Mouse (Mus musculus) C2C12 (cell line): ENCODE measurements at regions not wholly inside any gene's neighbourhood (a gene's known extent, or its start where the extent isn't known, plus 50 kb on each side); places are given as distances from the start of the nearest gene placed in this dataset.

Source experiments
- H3K27me3 ChIP-seq: one replicate; pipeline ENCODE4 v1.6.1; 2011; ENCODE audit not compliant: control insufficient read depth, insufficient read depth, insufficient read length
- H3K36me3 ChIP-seq: one replicate; pipeline ENCODE4 v1.6.1; 2011; ENCODE audit not compliant: control insufficient read depth, insufficient read depth
- H3K4me3 ChIP-seq: one replicate; pipeline ENCODE4 v1.5.1; 2011; ENCODE audit warnings: mild to moderate bottlenecking, control low read depth; ENCODE audit not compliant: poor library complexity, insufficient read depth, severe bottlenecking
- H3K79me2 ChIP-seq: one replicate; pipeline ENCODE4 v1.6.1; 2011; ENCODE audit not compliant: control insufficient read depth, insufficient read depth
- H3K79me3 ChIP-seq: one replicate; pipeline ENCODE4 v1.6.1; 2011; ENCODE audit warnings: low read depth, control low read depth
- H3ac ChIP-seq: one replicate; pipeline ENCODE3; 2011; ENCODE audit warnings: low read depth; ENCODE audit not compliant: control insufficient read depth, insufficient read length
- CEBPB ChIP-seq: IDR thresholded peaks from one replicate; pipeline ENCODE4 v1.6.1; 2011; ENCODE audit warnings: low read depth, mild to moderate bottlenecking, control low read depth, moderate library complexity
- CTCF ChIP-seq: IDR thresholded peaks from one replicate; pipeline ENCODE4 v1.5.1; 2011; ENCODE audit not compliant: control insufficient read depth, insufficient read depth, insufficient read length
- FOSL1 ChIP-seq: IDR thresholded peaks from one replicate; pipeline ENCODE4 v1.8.0; 2011; ENCODE audit warnings: mild to moderate bottlenecking, low read length; ENCODE audit not compliant: poor library complexity, insufficient read depth, severe bottlenecking
- MAX ChIP-seq: IDR thresholded peaks from one replicate; pipeline ENCODE4 v1.6.1; 2011; ENCODE audit warnings: mild to moderate bottlenecking, control low read depth
- MYOD1 ChIP-seq: IDR thresholded peaks from one replicate; pipeline ENCODE4 v1.6.1; 2011; ENCODE audit warnings: low read depth; ENCODE audit not compliant: control insufficient read depth, insufficient read length
- MYOG ChIP-seq: IDR thresholded peaks from one replicate; pipeline ENCODE4 v1.6.1; 2011; ENCODE audit not compliant: control insufficient read depth, insufficient read length; ENCODE audit errors: extremely low read depth
- USF1 ChIP-seq: IDR thresholded peaks from one replicate; pipeline ENCODE4 v1.6.1; 2011; ENCODE audit warnings: low read depth, mild to moderate bottlenecking, control low read depth, moderate library complexity

GRCm38 (mm10) chr4:142890711-142891110 lies 322.1 kb downstream of the Prdm2 start:
- Histone ChIP-seq H3K79me2 (no peaks in the 10 kb centered on the region), H3K79me3 (no peaks in the 10 kb centered on the region), H3K27me3 (no peaks in the 10 kb centered on the region), H3K36me3 (no peaks in the 10 kb centered on the region), H3K4me3 (no peak overlapping the region), H3ac (no peak overlapping the region)
- TF ChIP-seq MYOD1 = no peak
- no peak for TF ChIP-seq MAX
- no peak for TF ChIP-seq CTCF
- no peak for TF ChIP-seq FOSL1
- no peak for TF ChIP-seq CEBPB

GRCm38 (mm10) chr4:142888891-142889290 lies 323.9 kb downstream of the Prdm2 start:
- no peaks in the 10 kb centered on the region for H3K79me2 ChIP-seq
- H3K36me3 ChIP-seq = no peaks in the 10 kb centered on the region
- H3K4me3 ChIP-seq = no peak overlapping the region
- H3ac ChIP-seq = no peak overlapping the region
- no peaks in the 10 kb centered on the region for H3K27me3 ChIP-seq
- no peaks in the 10 kb centered on the region for H3K79me3 ChIP-seq
- no peak for TF ChIP-seq USF1
- TF ChIP-seq MYOG = no peak
- TF ChIP-seq CTCF = no peak
- TF ChIP-seq MYOD1 = no peak
- TF ChIP-seq CEBPB = no peak
- no peak for TF ChIP-seq MAX
- no peak for TF ChIP-seq FOSL1

GRCm38 (mm10) chr4:142887876-142888275 lies 324.9 kb downstream of the Prdm2 start:
- no peaks in the 10 kb centered on the region for H3K79me3 ChIP-seq

GRCm38 (mm10) chr4:142880323-142880759 lies 332.5 kb downstream of the Prdm2 start:
- H3K79me2 ChIP-seq = no peaks in the 10 kb centered on the region
- no peaks in the 10 kb centered on the region for H3K79me3 ChIP-seq
- H3ac ChIP-seq = no peak overlapping the region
- no peak for TF ChIP-seq MYOG
- TF ChIP-seq USF1 = no peak
- no peak for TF ChIP-seq MYOD1
- no peak for TF ChIP-seq FOSL1
- no peak for TF ChIP-seq MAX
- no peak for TF ChIP-seq CEBPB
- TF ChIP-seq CTCF = no peak
- H3K4me3 ChIP-seq = no peak overlapping the region
- H3K36me3 ChIP-seq = no peaks in the 10 kb centered on the region
- no peaks in the 10 kb centered on the region for H3K27me3 ChIP-seq

More at GRCm38 (mm10) chr4:142887876-142888275, 324.9 kb downstream of the Prdm2 start:
- Histone ChIP-seq H3K27me3 (no peaks in the 10 kb centered on the region), H3K4me3 (no peak overlapping the region), H3K36me3 (no peaks in the 10 kb centered on the region), H3ac (no peak overlapping the region), H3K79me2 (no peaks in the 10 kb centered on the region)
- no peak for TF ChIP-seq MAX
- TF ChIP-seq CTCF = no peak
- TF ChIP-seq MYOD1 = no peak
- TF ChIP-seq FOSL1 = no peak
- no peak for TF ChIP-seq CEBPB
- TF ChIP-seq MYOG = no peak
- no peak for TF ChIP-seq USF1

GRCm38 (mm10) chr4:142876151-142876550 lies 336.6 kb downstream of the Prdm2 start:
- Histone ChIP-seq H3ac (no peak overlapping the region), H3K79me3 (no peaks in the 10 kb centered on the region), H3K36me3 (no peaks in the 10 kb centered on the region), H3K4me3 (no peak overlapping the region), H3K27me3 (no peaks in the 10 kb centered on the region), H3K79me2 (no peaks in the 10 kb centered on the region)
- TF ChIP-seq MAX (no peak), MYOG (no peak), CTCF (no peak), MYOD1 (no peak), FOSL1 (no peak), CEBPB (no peak), USF1 (no peak)

GRCm38 (mm10) chr4:142875105-142875504 lies 337.7 kb downstream of the Prdm2 start:
- Histone ChIP-seq H3K4me3 (no peak overlapping the region), H3K79me2 (no peaks in the 10 kb centered on the region), H3K79me3 (no peaks in the 10 kb centered on the region), H3K27me3 (no peaks in the 10 kb centered on the region), H3K36me3 (no peaks in the 10 kb centered on the region), H3ac (no peak overlapping the region)
- no peak for TF ChIP-seq USF1
- no peak for TF ChIP-seq MYOD1
- no peak for TF ChIP-seq MAX
